Mouse (Mus musculus): ENCODE data around the gene Olfr809.

The Olfr809 gene

GRCm38 (mm10) chr10:129774338-129774737 is at the start of gene Olfr809:
Olfr809 (plus strand) TSS chr10:129774638.
- no peak for DNase-seq

GRCm38 (mm10) chr10:129729275-129729674 is 45.2 kb upstream of the Olfr809 start, which contains the start of gene Olfr805:
Olfr805 (minus strand) TSS chr10:129729375.
- no peak for DNase-seq

GRCm38 (mm10) chr10:129741821-129742220 is 32.6 kb upstream of the Olfr809 start, which contains the start of gene Olfr806:
Olfr806 (minus strand) TSS chr10:129741921.
- no peak for DNase-seq

- DNase-seq = no peak
Observed at GRCm38 (mm10) chr10:129757693-129758092, 16.7 kb upstream of the Olfr809 start, which contains the start of gene Olfr807. Olfr807 (minus strand) TSS chr10:129757793.

GRCm38 (mm10) chr10:129765182-129765581 is 9.3 kb upstream of the Olfr809 start, which contains the start of gene Olfr808:
Olfr808 (plus strand) TSS chr10:129765482.
- no peak for DNase-seq

GRCm38 (mm10) chr10:129778123-129778522 is 3.7 kb downstream of the Olfr809 start:
- DNase-seq = no peak

- DNase-seq = no peak
Observed at GRCm38 (mm10) chr10:129794817-129795216, 20.4 kb downstream of the Olfr809 start, which contains the start of gene Olfr810. Olfr810 (minus strand) TSS chr10:129794917.

GRCm38 (mm10) chr10:129804296-129804695 is 29.9 kb downstream of the Olfr809 start, which contains the start of gene Olfr811:
Olfr811 (minus strand) TSS chr10:129804396.
- no peak for DNase-seq

Data from right cerebral cortex, postnatal 14 days (tissue).